Comparison of ENCODE assay signal across 19 mouse cellular contexts in genomic region chr11:3520919-3521318, GRCm38 (mm10). TPM values are rescaled to one million over a fixed set of nuclear protein-coding genes. Genes with fewer than 3 reads are reported as not detected.
"Had no signal": no experiment of that assay in that cellular context is flagged by ENCODE, and none has a peak within 500 bp of the region (broad histone marks: within the 10 kb centered on the region; RNA-seq: fewer than 3 reads in every experiment).

No protein-coding gene starts in this region.

- H3K4me2 ChIP-seq: limb, embryonic 12.5 days; liver, embryonic 13.5 days; lung, embryonic 15.5 days; midbrain, embryonic 12.5 days; neural tube, embryonic 15.5 days had no signal

- H3K36me3 ChIP-seq: neural tube, embryonic 15.5 days had no signal

- H3K9me3 ChIP-seq: limb, embryonic 12.5 days; liver, embryonic 13.5 days; lung, embryonic 15.5 days; megakaryocyte, embryonic 14.5 days; midbrain, embryonic 12.5 days; neural tube, embryonic 15.5 days had no signal

- H3K9ac ChIP-seq: limb, embryonic 12.5 days; liver, embryonic 13.5 days; liver, postnatal 0 days; lung, embryonic 15.5 days; midbrain, embryonic 12.5 days; neural tube, embryonic 15.5 days had no signal

- H3K4me3 ChIP-seq: limb, embryonic 12.5 days; liver, embryonic 13.5 days; lung, embryonic 15.5 days; megakaryocyte, embryonic 14.5 days; midbrain, embryonic 12.5 days; neural tube, embryonic 15.5 days had no signal

- ATAC-seq: liver, postnatal 0 days had no signal

- DNase-seq: kidney, postnatal 36 days; layer of hippocampus, adult 9-11 months; layer of hippocampus, postnatal 36 days; liver; liver, embryonic 13.5 days; liver, postnatal 0 days; lung, postnatal 14 days; retina, postnatal 1 day; right cerebral cortex, postnatal 4 days; spleen, adult 18-20 months; thymus, adult 18-20 months; thymus, postnatal 14 days had no signal

- H3K27me3 ChIP-seq: lung, embryonic 15.5 days had no signal

- H3K27ac ChIP-seq: kidney, postnatal 0 days; limb, embryonic 12.5 days; liver, embryonic 13.5 days; lung, embryonic 15.5 days; macrophage; midbrain, embryonic 12.5 days; neural tube, embryonic 15.5 days had no signal

RNA-seq across cellular contexts. Expression of gene Inpp5j, which starts 16.3 kb away (rescaled TPM):
- polyA plus RNA-seq: limb, embryonic 12.5 days had no signal

RNA-seq across cellular contexts. Expression of gene Pla2g3, which starts 32.8 kb away (rescaled TPM):
- polyA plus RNA-seq: macrophage had no signal
